Mouse (Mus musculus) cerebellum, adult 2 months (tissue): ENCODE measurements at regions not wholly inside any gene's neighbourhood (a gene's known extent, or its start where the extent isn't known, plus 50 kb on each side); places are given as distances from the start of the nearest gene placed in this dataset.

Experiments used
- CTCF ChIP-seq: fragments of 200-500 bp; IDR thresholded peaks from 2 replicates; pipeline ENCODE4 v1.5.1; 2011; ENCODE audit warnings: low read depth, mild to moderate bottlenecking, control low read depth, low read length, moderate library complexity, borderline replicate concordance; ENCODE audit not compliant: insufficient read depth
- POLR2A ChIP-seq: fragments of 200-500 bp; IDR thresholded peaks from 2 replicates; pipeline ENCODE4 v1.6.1; 2011; ENCODE audit warnings: low read length, control low read depth, borderline replicate concordance; ENCODE audit not compliant: insufficient read depth

DNA sequence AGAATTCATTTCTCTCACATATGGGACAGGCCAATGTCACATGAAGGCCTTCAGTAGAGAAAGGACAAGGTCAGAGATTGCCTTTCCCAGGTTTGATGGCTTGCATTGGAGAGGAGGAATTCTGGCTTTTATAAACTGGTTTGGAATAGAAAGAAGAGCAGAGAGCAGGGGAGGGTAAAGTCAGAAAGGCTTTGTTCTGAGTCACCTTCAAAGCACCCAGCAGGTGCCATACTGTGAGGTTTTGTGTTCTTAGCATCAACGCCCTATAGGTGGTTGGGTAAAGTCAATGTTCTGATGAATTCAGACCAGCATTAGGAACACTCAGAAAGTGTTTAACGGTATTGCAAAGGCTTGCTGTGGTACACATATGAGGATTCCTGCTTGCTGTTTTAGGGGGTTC lies 244.5 kb downstream of the Dact1 start:
- TF ChIP-seq CTCF (no peak), POLR2A (no peak)
